Comparison of ENCODE assay signal across 22 mouse cellular contexts in genomic region chr4:94149056-94149455, GRCm38 (mm10).
DNase-seq lines count a peak whose midpoint lies in the region; ATAC-seq and TF ChIP-seq lines count a peak whose summit lies in the region.
"Had no signal": no experiment of that assay in that cellular context is flagged by ENCODE, and none has a peak within 500 bp of the region (broad histone marks: within the 10 kb centered on the region; RNA-seq: fewer than 3 reads in every experiment).

No protein-coding gene starts in this region.

- H3K4me3 ChIP-seq in kidney, embryonic 16.5 days (ENCODE audit: low read length), result no peak overlapping the region
- H3K4me3 ChIP-seq in kidney, adult 2 months (ENCODE audit: insufficient read depth, low read depth, low read length), result no peak overlapping the region
- H3K4me3 ChIP-seq in neural tube, embryonic 13.5 days, result no peak overlapping the region
- H3K4me3 ChIP-seq in neural tube, embryonic 14.5 days (ENCODE audit: low read depth, low read length), result no peak overlapping the region
- H3K4me3 ChIP-seq: liver, embryonic 15.5 days; lung, embryonic 15.5 days; megakaryocyte, embryonic 14.5 days; midbrain, embryonic 13.5 days had no signal

- no peaks in the 10 kb centered on the region for H3K9me3 ChIP-seq in kidney, embryonic 16.5 days (ENCODE audit: low read length)
- no peaks in the 10 kb centered on the region for H3K9me3 ChIP-seq in neural tube, embryonic 13.5 days
- no peaks in the 10 kb centered on the region for H3K9me3 ChIP-seq in neural tube, embryonic 14.5 days (ENCODE audit: control insufficient read depth, low read length)
- H3K9me3 ChIP-seq: liver, embryonic 15.5 days; lung, embryonic 15.5 days; megakaryocyte, embryonic 14.5 days had no signal

- H3K9ac ChIP-seq in kidney, embryonic 16.5 days (replicated peaks; ENCODE audit: low read length), result no peak overlapping the region
- no peak overlapping the region for H3K9ac ChIP-seq in neural tube, embryonic 13.5 days
- no peak overlapping the region for H3K9ac ChIP-seq in neural tube, embryonic 14.5 days (replicated peaks; ENCODE audit: low read depth, low read length)
- H3K9ac ChIP-seq: liver, embryonic 15.5 days; lung, embryonic 15.5 days; midbrain, embryonic 13.5 days had no signal

- H3K27me3 ChIP-seq in kidney, embryonic 16.5 days (ENCODE audit: insufficient read depth, low read length), result no peaks in the 10 kb centered on the region
- no peaks in the 10 kb centered on the region for H3K27me3 ChIP-seq in kidney, adult 2 months (replicated peaks; ENCODE audit: control insufficient read depth, insufficient read depth, low read length)
- no peaks in the 10 kb centered on the region for H3K27me3 ChIP-seq in neural tube, embryonic 13.5 days
- H3K27me3 ChIP-seq in neural tube, embryonic 14.5 days (ENCODE audit: control insufficient read depth, insufficient read depth, low read length), result no peaks in the 10 kb centered on the region
- H3K27me3 ChIP-seq: liver, embryonic 15.5 days; lung, embryonic 15.5 days; megakaryocyte, embryonic 14.5 days had no signal

- 0 out of 2 replicates have a peak, but pooled peaks cover 3% of the 10 kb centered on the region for H3K4me1 ChIP-seq in kidney, embryonic 16.5 days (ENCODE audit: insufficient read depth, low read length)
- no peaks in the 10 kb centered on the region for H3K4me1 ChIP-seq in kidney, adult 2 months (ENCODE audit: control insufficient read depth, insufficient read depth, low read length)
- peaks cover 31% of the 10 kb centered on the region; the same call in 1 of the 2 replicates for H3K4me1 ChIP-seq in neural tube, embryonic 13.5 days (replicated peaks)
- no peaks in the 10 kb centered on the region for H3K4me1 ChIP-seq in neural tube, embryonic 14.5 days (ENCODE audit: control insufficient read depth, insufficient read depth, low read length)
- H3K4me1 ChIP-seq: liver, embryonic 15.5 days; lung, embryonic 15.5 days; megakaryocyte, embryonic 14.5 days had no signal

- ATAC-seq in kidney, embryonic 16.5 days (ENCODE audit: low FRiP score, low TSS enrichment), result peak; percentile 65; the same call in 1 of the 2 replicates
- peak; percentile 37; the same call in 1 of the 2 replicates for ATAC-seq in neural tube, embryonic 13.5 days (ENCODE audit: low read depth)
- ATAC-seq in neural tube, embryonic 14.5 days (ENCODE audit: low read depth), result peak; percentile 32; the same call in 1 of the 2 replicates
- ATAC-seq: forebrain, embryonic 16.5 days; hindbrain, postnatal 0 days; midbrain, embryonic 13.5 days had no signal

- no peaks in the 10 kb centered on the region for H3K36me3 ChIP-seq in kidney, embryonic 16.5 days (ENCODE audit: insufficient read depth, low read length)
- no peaks in the 10 kb centered on the region for H3K36me3 ChIP-seq in kidney, adult 2 months (ENCODE audit: control insufficient read depth, insufficient read depth, low read length)
- H3K36me3 ChIP-seq in neural tube, embryonic 13.5 days, result no peaks in the 10 kb centered on the region
- no peaks in the 10 kb centered on the region for H3K36me3 ChIP-seq in neural tube, embryonic 14.5 days (ENCODE audit: control insufficient read depth, insufficient read depth, low read length)
- H3K36me3 ChIP-seq: liver, embryonic 15.5 days; lung, embryonic 15.5 days; midbrain, embryonic 13.5 days had no signal

- intact Hi-C loops in gastrocnemius, postnatal 36 days (cut with DNase I), result no loop called here

- DNase-seq in kidney, adult 2 months, result no peak
- no peak for DNase-seq in neural tube, embryonic 10.5 days (ENCODE audit: extremely low spot score, low spot score)
- no peak for DNase-seq in gastrocnemius, postnatal 36 days
- DNase-seq in urinary bladder, adult 18-20 months (ENCODE audit: low spot score in 2 of 2), result no peak
- DNase-seq: adrenal gland, postnatal 36 days; cerebellum, adult 9-10 months; gastrocnemius, postnatal 10 days; heart, adult 11 months; layer of hippocampus, adult 9-11 months; liver; lung, postnatal 36 days; thymus, postnatal 14 days had no signal

- WGBS in kidney, embryonic 16.5 days, result 53% methylated on average over 3 of the region's 3 CpGs
- WGBS in kidney, adult 2 months, result 60% methylated on average over 3 of the region's 3 CpGs
- 25% methylated on average over 3 of the region's 3 CpGs for whole genome bisulfite sequencing in neural tube, embryonic 13.5 days
- 31% methylated on average over 3 of the region's 3 CpGs for WGBS in neural tube, embryonic 14.5 days

- TF ChIP-seq CTCF in kidney, adult 2 months (conservative IDR thresholded peaks at IDR 0.05; ENCODE audit: insufficient read depth, insufficient read length, low read depth, low read length), result no peak

- H3K4me2 ChIP-seq in kidney, embryonic 16.5 days (replicated peaks; ENCODE audit: low read depth, low read length), result no peak overlapping the region
- no peak overlapping the region for H3K4me2 ChIP-seq in neural tube, embryonic 13.5 days
- H3K4me2 ChIP-seq in neural tube, embryonic 14.5 days (ENCODE audit: low read depth, low read length), result no peak overlapping the region
- H3K4me2 ChIP-seq: heart, embryonic 11.5 days; liver, embryonic 15.5 days; lung, embryonic 15.5 days; midbrain, embryonic 13.5 days had no signal

- no peak overlapping the region for H3K27ac ChIP-seq in kidney, embryonic 16.5 days (ENCODE audit: low read length)
- no peak overlapping the region for H3K27ac ChIP-seq in kidney, adult 2 months (ENCODE audit: insufficient read depth, low read depth, low read length)
- H3K27ac ChIP-seq in neural tube, embryonic 13.5 days (replicated peaks), result no peak overlapping the region
- no peak overlapping the region for H3K27ac ChIP-seq in neural tube, embryonic 14.5 days (ENCODE audit: low read depth, low read length)
- H3K27ac ChIP-seq: hindbrain, postnatal 0 days; liver, embryonic 15.5 days; lung, embryonic 15.5 days; midbrain, embryonic 13.5 days had no signal

- no peak for TF ChIP-seq POLR2A in kidney, adult 2 months (IDR thresholded peaks at IDR 0.05; ENCODE audit: low read depth, low read length)
